In genomic region chr13:64161548-64161915, GRCm38 (mm10) we compare ENCODE assay signal across 8 mouse cellular contexts. TPM values are rescaled to one million over a fixed set of nuclear protein-coding genes. Genes with fewer than 3 reads are reported as not detected.
DNase-seq lines count a peak whose midpoint lies in the region; ATAC-seq and TF ChIP-seq lines count a peak whose summit lies in the region.

Gene Habp4, plus strand, starts transcription at chr13:64161824.

- no peaks in the 10 kb centered on the region for H3K79me2 ChIP-seq in CH12.LX (replicated peaks; ENCODE audit: control insufficient read depth, extremely low read depth, insufficient read depth, poor library complexity, severe bottlenecking)

- no peak within 1 kb of the TSS for H3K27ac ChIP-seq in CH12.LX (ENCODE audit: insufficient read depth, low read depth)
- peak within 1 kb of the TSS; percentile 48; the same call in 1 of the 2 replicates for H3K27ac ChIP-seq in forebrain, embryonic 11.5 days (ENCODE audit: low read depth, low read length)
- peak within 1 kb of the TSS; percentile 89 for H3K27ac ChIP-seq in heart, embryonic 16.5 days (ENCODE audit: low read length)
- peak within 1 kb of the TSS; percentile 78 for H3K27ac ChIP-seq in liver, embryonic 15.5 days (replicated peaks)
- H3K27ac ChIP-seq in neural tube, embryonic 12.5 days, result peak within 1 kb of the TSS; percentile 51

- TF ChIP-seq EP300 in CH12.LX (IDR thresholded peaks at IDR 0.05; ENCODE audit: low read length), result no peak

- no peak for TF ChIP-seq CTCF in CH12.LX (conservative IDR thresholded peaks at IDR 0.05 in 1 of 2, IDR thresholded peaks at IDR 0.05 in 1 of 2; ENCODE audit: low read depth in 2 of 2, low read length in 2 of 2)

- peak within 1 kb of the TSS; percentile 69 for H3K9ac ChIP-seq in CH12.LX (ENCODE audit: insufficient read depth, low read depth)
- H3K9ac ChIP-seq in forebrain, embryonic 11.5 days (ENCODE audit: low read length), result peak within 1 kb of the TSS; percentile 78
- peak within 1 kb of the TSS; percentile 86 for H3K9ac ChIP-seq in heart, embryonic 16.5 days (ENCODE audit: low read length)
- H3K9ac ChIP-seq in liver, embryonic 15.5 days, result peak within 1 kb of the TSS; percentile 83
- H3K9ac ChIP-seq in neural tube, embryonic 12.5 days, result peak within 1 kb of the TSS; percentile 89

- DNase-seq in CH12.LX (ENCODE audit: extremely low read depth), result peak; percentile 97
- DNase-seq in c-Kit-positive CD71-positive TER-119-negative erythroid progenitor cells, embryonic 14.5 days (ENCODE audit: low read depth), result peak; percentile 97
- peak; percentile 99 for DNase-seq in forebrain, embryonic 11.5 days (ENCODE audit: low spot score)
- peak; percentile 99 for DNase-seq in kidney, postnatal 36 days
- DNase-seq in telencephalon, adult 2 months (ENCODE audit: low read depth, low spot score), result peak; percentile 95

- no peak for TF ChIP-seq RAD21 in CH12.LX (IDR thresholded peaks at IDR 0.05; ENCODE audit: low read depth, low read length)

- H3K4me2 ChIP-seq in CH12.LX (ENCODE audit: insufficient read depth, low read depth, poor library complexity, severe bottlenecking), result peak within 1 kb of the TSS; percentile 68
- H3K4me2 ChIP-seq in forebrain, embryonic 11.5 days (ENCODE audit: low read depth, low read length, severe bottlenecking), result peak within 1 kb of the TSS; percentile 98
- H3K4me2 ChIP-seq in heart, embryonic 16.5 days (ENCODE audit: low read depth, low read length), result peak within 1 kb of the TSS; percentile 96
- H3K4me2 ChIP-seq in liver, embryonic 15.5 days, result peak within 1 kb of the TSS; percentile 100
- peak within 1 kb of the TSS; percentile 98 for H3K4me2 ChIP-seq in neural tube, embryonic 12.5 days (replicated peaks)

- H3K4me3 ChIP-seq in CH12.LX (replicated peaks in 1 of 3; ENCODE audit: low read depth in 2 of 3, low read length in 2 of 3, poor library complexity in 1 of 3), result peak within 1 kb of the TSS; percentile 45 to 83 (median 71)
- peak within 1 kb of the TSS; percentile 73 for H3K4me3 ChIP-seq in forebrain, embryonic 11.5 days (ENCODE audit: low read depth, low read length)
- H3K4me3 ChIP-seq in heart, embryonic 16.5 days (ENCODE audit: low read length), result peak within 1 kb of the TSS; percentile 79
- peak within 1 kb of the TSS; percentile 81 for H3K4me3 ChIP-seq in liver, embryonic 15.5 days (replicated peaks)
- H3K4me3 ChIP-seq in neural tube, embryonic 12.5 days, result peak within 1 kb of the TSS; percentile 81

- peak; percentile 39 for TF ChIP-seq POLR2A in CH12.LX (IDR thresholded peaks at IDR 0.05; ENCODE audit: low read depth, low read length)

- peaks cover 28% of the 10 kb centered on the region for H3K27me3 ChIP-seq in CH12.LX (replicated peaks)
- H3K27me3 ChIP-seq in forebrain, embryonic 11.5 days (ENCODE audit: control insufficient read depth, insufficient read depth, low read length), result peaks cover 2% of the 10 kb centered on the region; the same call in 1 of the 2 replicates
- no peaks in the 10 kb centered on the region for H3K27me3 ChIP-seq in heart, embryonic 16.5 days (ENCODE audit: control insufficient read depth, insufficient read depth, low read length)
- H3K27me3 ChIP-seq in liver, embryonic 15.5 days, result peaks cover 49% of the 10 kb centered on the region
- no peaks in the 10 kb centered on the region for H3K27me3 ChIP-seq in neural tube, embryonic 12.5 days (replicated peaks)

- peaks cover 0 to 14% of the 10 kb centered on the region in 2 experiments; a peak in 2 of 4 replicates for H3K4me1 ChIP-seq in CH12.LX (ENCODE audit: control insufficient read depth in 1 of 2, insufficient read depth in 2 of 2)
- H3K4me1 ChIP-seq in forebrain, embryonic 11.5 days (replicated peaks; ENCODE audit: control insufficient read depth, insufficient read depth, low read length), result peaks cover 9% of the 10 kb centered on the region
- peaks cover 19% of the 10 kb centered on the region for H3K4me1 ChIP-seq in heart, embryonic 16.5 days (ENCODE audit: control insufficient read depth, insufficient read depth, low read length)
- H3K4me1 ChIP-seq in liver, embryonic 15.5 days (replicated peaks), result peaks cover 28% of the 10 kb centered on the region
- peaks cover 13% of the 10 kb centered on the region for H3K4me1 ChIP-seq in neural tube, embryonic 12.5 days

- under 1% methylated on average over 28 of the region's 31 CpGs for WGBS in forebrain, embryonic 11.5 days
- WGBS in heart, embryonic 16.5 days, result 1% methylated on average over 19 of the region's 31 CpGs
- under 1% methylated on average over 31 of the region's 31 CpGs for WGBS in liver, embryonic 15.5 days (ENCODE audit: insufficient replicate concordance)
- WGBS in neural tube, embryonic 12.5 days, result under 1% methylated on average over 30 of the region's 31 CpGs

- H3K36me3 ChIP-seq in CH12.LX (replicated peaks in 1 of 2; ENCODE audit: control insufficient read depth in 1 of 2, insufficient read depth in 1 of 2, low read length in 1 of 2), result no peaks in the 10 kb centered on the region
- no peaks in the 10 kb centered on the region for H3K36me3 ChIP-seq in forebrain, embryonic 11.5 days (ENCODE audit: control insufficient read depth, insufficient read depth, low read length)
- peaks cover 4% of the 10 kb centered on the region for H3K36me3 ChIP-seq in heart, embryonic 16.5 days (ENCODE audit: control insufficient read depth, insufficient read depth)
- H3K36me3 ChIP-seq in liver, embryonic 15.5 days (replicated peaks), result no peaks in the 10 kb centered on the region
- H3K36me3 ChIP-seq in neural tube, embryonic 12.5 days, result peaks cover 6% of the 10 kb centered on the region

- dilution Hi-C loops in CH12.LX (cut with MboI; ENCODE audit: extremely low pct_ligation_motif_present, extremely low pct_unique_long_range_greater_than_20kb, low sequenced_read_pairs), result no loop called here

- in situ Hi-C loops in CH12.LX (cut with MboI; ENCODE audit: low pct_ligation_motif_present, low pct_unique_long_range_greater_than_20kb, low sequenced_read_pairs), result no loop called here

- no peaks in the 10 kb centered on the region for H3K9me3 ChIP-seq in CH12.LX (replicated peaks; ENCODE audit: low read length)
- no peaks in the 10 kb centered on the region; the same call in 1 of the 2 replicates for H3K9me3 ChIP-seq in forebrain, embryonic 11.5 days (ENCODE audit: control insufficient read depth, low read length)
- no peaks in the 10 kb centered on the region; the same call in 1 of the 2 replicates for H3K9me3 ChIP-seq in heart, embryonic 16.5 days (replicated peaks; ENCODE audit: control insufficient read depth, low read length)
- no peaks in the 10 kb centered on the region for H3K9me3 ChIP-seq in liver, embryonic 15.5 days (replicated peaks)
- H3K9me3 ChIP-seq in neural tube, embryonic 12.5 days, result 0 out of 2 replicates have a peak, but pooled peaks cover under 1% of the 10 kb centered on the region

- ATAC-seq in forebrain, embryonic 11.5 days (replicated peaks; ENCODE audit: low FRiP score), result peak; percentile 98
- peak; percentile 100 for ATAC-seq in heart, embryonic 16.5 days (replicated peaks; ENCODE audit: extremely low read depth, insufficient read depth, low FRiP score)
- ATAC-seq in liver, embryonic 15.5 days (ENCODE audit: insufficient read depth), result peak; percentile 99
- peak; percentile 96 for ATAC-seq in neural tube, embryonic 12.5 days (ENCODE audit: low FRiP score, low read depth)

TF ChIP-seq in CH12.LX, 34 proteins besides CTCF, POLR2A, EP300 and RAD21:
- TF ChIP-seq MEF2A (IDR thresholded peaks at IDR 0.05; ENCODE audit: borderline replicate concordance, low read depth, low read length) (peak; percentile 26; the same call in 1 of the 2 replicates), SMC3 (IDR thresholded peaks at IDR 0.05; ENCODE audit: low read depth, low read length) (no peak), NRF1 (IDR thresholded peaks at IDR 0.05; ENCODE audit: low read depth, low read length) (peak; percentile 59; the same call in 1 of the 2 replicates), RCOR1 (conservative IDR thresholded peaks at IDR 0.05; ENCODE audit: low read depth, low read length) (no peak)

RNA-seq across cellular contexts. Expression of gene Habp4, which starts in this region (rescaled TPM):
- total RNA-seq in CH12.LX (2012; rRNA removed), result 1.8 and 3.3 TPM in 2 replicates
- 2.6 and 3.5 TPM in 2 replicates for total RNA-seq in CH12.LX (2014; rRNA removed)
- polyA plus RNA-seq in CH12.LX (2012; ENCODE audit: insufficient read length, low read depth), result 3.3 and 4.2 TPM in 2 replicates
- 20.4 and 22.5 TPM in 2 replicates for polyA plus RNA-seq in forebrain, embryonic 11.5 days (2014; fragmentation: Nextera tagmentation; extraction: Ambion mirVana)
- polyA plus RNA-seq in heart, embryonic 16.5 days (2015; fragmentation: Nextera tagmentation; extraction: Ambion mirVana), result 50.4 and 53.2 TPM in 2 replicates
- 10.0 and 11.3 TPM in 2 replicates for polyA plus RNA-seq in liver, embryonic 15.5 days (2015; fragmentation: Nextera tagmentation; extraction: Ambion mirVana)
- polyA plus RNA-seq in neural tube, embryonic 12.5 days (2016; fragmentation: Nextera tagmentation; extraction: Ambion mirVana), result 41.0 and 45.2 TPM in 2 replicates
